Mouse (Mus musculus) neural tube, embryonic 14.5 days (tissue): ENCODE data around the gene Chrnb1. TPM values are rescaled to one million over a fixed set of nuclear protein-coding genes. Genes with fewer than 3 reads are reported as not detected.

Source experiments
- ATAC-seq: fragments of 200-750 bp; cut with Nextera tagmentation; 2 replicates; pipeline ENCODE4 v1.8.0; 2017; ENCODE audit warnings: low read depth, mild to moderate bottlenecking, moderate TSS enrichment, moderate library complexity
- H3K27ac ChIP-seq: fragments of 300-500 bp; sonication (generic); 2 replicates; pipeline ENCODE4 v1.5.1; 2014; ENCODE audit warnings: low read depth, mild to moderate bottlenecking, control low read depth, low read length, moderate library complexity, mixed read lengths
- H3K27me3 ChIP-seq: fragments of 300-500 bp; sonication (generic); 2 replicates; pipeline ENCODE4 v1.6.1; 2014; ENCODE audit warnings: low read length; ENCODE audit not compliant: control insufficient read depth, insufficient read depth
- H3K36me3 ChIP-seq: fragments of 300-500 bp; sonication (generic); 2 replicates; pipeline ENCODE4 v1.6.1; 2014; ENCODE audit warnings: low read length, mixed read lengths; ENCODE audit not compliant: control insufficient read depth, insufficient read depth
- H3K4me1 ChIP-seq: fragments of 300-500 bp; sonication (generic); 2 replicates; pipeline ENCODE4 v1.6.1; 2014; ENCODE audit warnings: low read length; ENCODE audit not compliant: control insufficient read depth, insufficient read depth
- H3K4me2 ChIP-seq: fragments of 300-500 bp; sonication (generic); 2 replicates; pipeline ENCODE4 v1.6.1; 2014; ENCODE audit warnings: mild to moderate bottlenecking, low read depth, low read length, control low read depth
- H3K4me3 ChIP-seq: fragments of 300-500 bp; sonication (generic); 2 replicates; pipeline ENCODE4 v1.5.1; 2014; ENCODE audit warnings: low read depth, low read length, control low read depth, mixed read lengths
- H3K9ac ChIP-seq: fragments of 300-500 bp; sonication (generic); replicated peaks from 2 replicates; pipeline ENCODE4 v1.6.1; 2014; ENCODE audit warnings: low read depth, mild to moderate bottlenecking, control low read depth, low read length, mixed read lengths
- H3K9me3 ChIP-seq: fragments of 300-500 bp; sonication (generic); 2 replicates; pipeline ENCODE4 v1.6.1; 2016; ENCODE audit warnings: low read length; ENCODE audit not compliant: control insufficient read depth
- WGBS: fragments of 180-500 bp; shearing (Covaris S2); extraction: QIAGEN DNeasy Blood & Tissue Kit; methylation state at CpG from one replicate; pipeline ENCODE4 v1.1.7; 2014; 5-methylcytosine and 5-hydroxymethylcytosine counted together
- polyA plus RNA-seq: library from polyadenylated mRNA; unstranded; fragments of >200 nt; fragmentation: Nextera tagmentation; extraction: Ambion mirVana; gene quantifications from 2 replicates; pipeline ENCODE4 v1.2.1, GENCODE M21; 2014

Gene Chrnb1
- polyA plus RNA-seq, 1 experiment from 2014 or later: 0.78 TPM

- ATAC-seq: no peak
- no peak overlapping the region for H3K4me2 ChIP-seq
- no peak overlapping the region for H3K27ac ChIP-seq
These were observed 10.9 kb downstream of the Chrnb1 start for GRCm38 (mm10) chr11:69784793-69785272.

GRCm38 (mm10) chr11:69781828-69782227, 13.9 kb downstream of the Chrnb1 start:
- Histone ChIP-seq H3K4me2 (no peak overlapping the region), H3K9ac (no peak overlapping the region), H3K4me1 (no peaks in the 10 kb centered on the region), H3K9me3 (no peaks in the 10 kb centered on the region), H3K4me3 (no peak overlapping the region), H3K27me3 (no peaks in the 10 kb centered on the region), H3K27ac (no peak overlapping the region), H3K36me3 (no peaks in the 10 kb centered on the region)
- whole genome bisulfite sequencing: 19% methylated on average over 4 of the region's 4 CpGs
- no peak for ATAC-seq

More at GRCm38 (mm10) chr11:69784793-69785272, 10.9 kb downstream of the Chrnb1 start:
- Histone ChIP-seq H3K27me3 (no peaks in the 10 kb centered on the region), H3K9me3 (no peaks in the 10 kb centered on the region), H3K36me3 (no peaks in the 10 kb centered on the region), H3K9ac (no peak overlapping the region), H3K4me3 (no peak overlapping the region), H3K4me1 (no peaks in the 10 kb centered on the region)
- 46% methylated on average over 15 of the region's 15 CpGs for WGBS

- Histone ChIP-seq H3K9ac (no peak overlapping the region), H3K27me3 (no peaks in the 10 kb centered on the region), H3K9me3 (no peaks in the 10 kb centered on the region), H3K4me2 (no peak overlapping the region), H3K27ac (no peak overlapping the region), H3K4me1 (no peaks in the 10 kb centered on the region), H3K36me3 (peaks cover 5% of the 10 kb centered on the region; the same call in 1 of the 2 replicates), H3K4me3 (no peak overlapping the region)
- 45% methylated on average over 7 of the region's 7 CpGs for WGBS
- no peak for ATAC-seq
These were observed 16.8 kb downstream of the Chrnb1 start for GRCm38 (mm10) chr11:69778985-69779384.

- Histone ChIP-seq H3K27me3 (no peaks in the 10 kb centered on the region), H3K9ac (no peak overlapping the region), H3K4me2 (no peak overlapping the region), H3K4me3 (no peak overlapping the region), H3K4me1 (no peaks in the 10 kb centered on the region), H3K9me3 (no peaks in the 10 kb centered on the region), H3K36me3 (peaks cover 5% of the 10 kb centered on the region; the same call in 1 of the 2 replicates), H3K27ac (no peak overlapping the region)
- 68% methylated on average over 23 of the region's 23 CpGs for WGBS
- ATAC-seq: no peak
These were observed 17.3 kb downstream of the Chrnb1 start for GRCm38 (mm10) chr11:69778258-69778982.

- no peaks in the 10 kb centered on the region for H3K9me3 ChIP-seq
These were observed 18.1 kb downstream of the Chrnb1 start for GRCm38 (mm10) chr11:69777504-69778257.

GRCm38 (mm10) chr11:69776488-69776887, 19.3 kb downstream of the Chrnb1 start:
- no peaks in the 10 kb centered on the region for H3K27me3 ChIP-seq
- H3K4me2 ChIP-seq: no peak overlapping the region
- H3K9ac ChIP-seq: no peak overlapping the region
- H3K4me1 ChIP-seq: no peaks in the 10 kb centered on the region
- WGBS: 87% methylated on average over 20 of the region's 20 CpGs
- H3K9me3 ChIP-seq: no peaks in the 10 kb centered on the region
- H3K36me3 ChIP-seq: peaks cover 5% of the 10 kb centered on the region; the same call in 1 of the 2 replicates
- H3K4me3 ChIP-seq: no peak overlapping the region
- no peak overlapping the region for H3K27ac ChIP-seq
- no peak for ATAC-seq

More at GRCm38 (mm10) chr11:69777504-69778257, 18.1 kb downstream of the Chrnb1 start:
- H3K9ac ChIP-seq: no peak overlapping the region
- peaks cover 5% of the 10 kb centered on the region; the same call in 1 of the 2 replicates for H3K36me3 ChIP-seq
- H3K4me1 ChIP-seq: no peaks in the 10 kb centered on the region
- H3K4me2 ChIP-seq: no peak overlapping the region
- WGBS: 57% methylated on average over 22 of the region's 26 CpGs
- no peak overlapping the region for H3K27ac ChIP-seq
- H3K4me3 ChIP-seq: no peak overlapping the region
- no peak for ATAC-seq
- H3K27me3 ChIP-seq: no peaks in the 10 kb centered on the region

- no peaks in the 10 kb centered on the region for H3K27me3 ChIP-seq
- no peak for ATAC-seq
- 60% methylated on average over 10 of the region's 10 CpGs for whole genome bisulfite sequencing
These were observed 20.0 kb downstream of the Chrnb1 start for GRCm38 (mm10) chr11:69775716-69776115.

GRCm38 (mm10) chr11:69774961-69775360, 20.8 kb downstream of the Chrnb1 start:
- 58% methylated on average over 5 of the region's 5 CpGs for WGBS
- no peak overlapping the region for H3K9ac ChIP-seq
- no peak overlapping the region for H3K4me3 ChIP-seq
- no peak overlapping the region for H3K27ac ChIP-seq
- ATAC-seq: no peak
- H3K4me2 ChIP-seq: no peak overlapping the region
- no peaks in the 10 kb centered on the region for H3K9me3 ChIP-seq
- H3K27me3 ChIP-seq: no peaks in the 10 kb centered on the region
- H3K4me1 ChIP-seq: no peaks in the 10 kb centered on the region
- H3K36me3 ChIP-seq: peaks cover 5% of the 10 kb centered on the region; the same call in 1 of the 2 replicates

More at GRCm38 (mm10) chr11:69775716-69776115, 20.0 kb downstream of the Chrnb1 start:
- peaks cover 5% of the 10 kb centered on the region; the same call in 1 of the 2 replicates for H3K36me3 ChIP-seq
- H3K9ac ChIP-seq: no peak overlapping the region
- no peak overlapping the region for H3K4me3 ChIP-seq
- no peak overlapping the region for H3K4me2 ChIP-seq
- H3K27ac ChIP-seq: no peak overlapping the region
- H3K9me3 ChIP-seq: no peaks in the 10 kb centered on the region
- H3K4me1 ChIP-seq: no peaks in the 10 kb centered on the region

GRCm38 (mm10) chr11:69767625-69767909, 28.2 kb downstream of the Chrnb1 start:
- Histone ChIP-seq H3K4me3 (no peak overlapping the region), H3K27ac (no peak overlapping the region), H3K4me1 (peaks cover 13% of the 10 kb centered on the region), H3K9ac (peak overlapping the region; percentile 25; the same call in 1 of the 2 replicates), H3K9me3 (no peaks in the 10 kb centered on the region), H3K27me3 (no peaks in the 10 kb centered on the region), H3K36me3 (no peaks in the 10 kb centered on the region), H3K4me2 (peak overlapping the region; percentile 58)
- ATAC-seq: no peak
- WGBS: 69% methylated on average over 4 of the region's 4 CpGs
